Mouse (Mus musculus) MN1 (cell line): ENCODE measurements around the gene Hdgf.
"Not testable (repeated sequence)": the region's sequence is repeated elsewhere in the genome, so short reads cannot be mapped to it uniquely, and the experiment has no call there.

Source experiments
- DNase-seq: peaks from one replicate; pipeline ENCODE4 v3.0.0-alpha.2; 2016; ENCODE audit warnings: low spot score

The Hdgf gene

DNA sequence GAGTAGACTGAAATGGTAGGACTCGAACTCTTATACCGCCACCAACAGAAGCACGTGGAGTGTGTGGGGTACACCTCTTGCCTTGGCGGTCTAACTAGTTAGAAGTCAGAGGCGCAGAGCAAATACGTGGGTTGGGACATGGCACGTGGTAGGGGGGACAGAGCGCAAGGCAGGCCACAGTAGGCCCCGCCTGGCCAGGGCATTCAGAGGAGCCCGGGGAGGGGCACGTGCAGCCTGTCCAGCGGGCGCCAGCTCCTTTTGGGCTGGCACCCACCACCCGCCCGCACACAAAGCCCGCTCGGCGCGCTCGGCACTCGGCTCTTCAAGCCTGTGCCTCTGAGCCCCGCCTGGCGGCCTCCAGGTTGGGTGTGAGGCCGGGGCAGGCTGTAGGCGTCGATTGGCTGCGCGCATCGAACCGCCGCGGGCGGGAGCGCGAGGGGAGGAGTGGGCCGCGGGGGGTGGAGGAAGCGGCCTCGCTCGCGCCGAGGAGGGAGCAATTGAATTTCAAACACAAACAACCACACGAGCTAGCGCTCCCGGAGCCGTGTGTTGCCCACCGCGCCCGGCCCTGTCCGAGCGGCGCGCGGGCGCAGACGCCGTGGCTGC lies at the start of gene Hdgf:
Gene Hdgf, plus strand, starts transcription at position 442 of the 606 bp plus-strand sequence.
- DNase-seq, result peak; percentile 99

DNA sequence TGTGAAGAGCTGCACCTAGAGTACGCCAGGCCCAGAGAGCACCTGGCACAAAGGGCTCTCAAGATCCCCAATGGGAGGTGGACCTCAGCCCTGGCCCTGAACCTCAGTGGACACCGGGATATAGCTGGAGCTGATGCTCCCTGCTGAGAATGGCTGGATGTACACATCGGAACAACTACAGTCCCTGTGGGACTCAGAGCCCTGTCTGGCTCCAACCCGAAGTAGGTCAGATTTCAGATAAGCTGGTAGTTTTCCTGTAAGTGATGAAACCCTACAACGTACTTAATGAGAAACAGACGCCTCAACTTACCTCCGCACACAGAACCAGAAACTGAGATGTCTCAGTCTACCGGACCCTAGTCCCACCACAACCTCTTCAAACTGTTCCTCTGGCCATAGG lies 48.5 kb upstream of the Hdgf start:
- DNase-seq, result peak; percentile 88

DNA sequence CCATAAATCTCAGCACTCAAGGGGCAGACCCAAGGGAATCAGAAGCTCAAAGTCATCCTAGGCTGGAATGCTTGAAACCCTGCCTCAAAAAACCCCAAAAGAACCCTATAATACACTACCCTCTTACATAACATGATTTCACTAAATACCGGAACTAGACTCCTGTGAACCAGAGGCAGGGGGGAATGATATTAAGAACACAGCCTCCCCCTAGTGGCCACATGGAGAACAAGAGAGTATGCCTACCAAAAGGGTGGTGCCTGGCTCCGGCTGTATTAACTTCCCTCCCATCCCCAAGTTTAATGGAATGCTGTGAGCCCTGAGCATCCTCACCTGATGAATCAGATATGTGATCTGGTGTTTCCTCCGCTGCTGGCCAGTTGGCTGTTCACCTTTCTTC lies 46.3 kb upstream of the Hdgf start:
- peak; percentile 82 for DNase-seq

DNA sequence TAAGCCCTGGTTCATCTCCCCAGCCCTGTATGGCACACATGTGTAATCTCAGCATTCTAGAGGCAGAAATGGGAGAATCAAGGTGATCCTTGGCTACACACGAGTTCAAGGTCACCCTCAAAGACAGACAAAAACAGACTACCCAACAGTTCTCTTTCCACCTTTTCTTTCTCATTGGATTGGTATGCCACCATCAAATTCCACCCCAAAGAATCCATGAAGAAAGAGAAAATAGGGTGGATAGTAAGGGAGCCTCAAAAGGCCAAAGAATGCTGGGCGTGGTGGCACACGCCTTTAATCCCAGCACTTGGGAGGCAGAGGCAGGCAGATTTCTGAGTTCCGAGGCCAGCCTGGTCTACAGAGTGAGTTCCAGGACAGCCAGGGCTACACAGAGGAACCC lies 42.0 kb upstream of the Hdgf start:
- DNase-seq, result not testable (repeated sequence)

DNA sequence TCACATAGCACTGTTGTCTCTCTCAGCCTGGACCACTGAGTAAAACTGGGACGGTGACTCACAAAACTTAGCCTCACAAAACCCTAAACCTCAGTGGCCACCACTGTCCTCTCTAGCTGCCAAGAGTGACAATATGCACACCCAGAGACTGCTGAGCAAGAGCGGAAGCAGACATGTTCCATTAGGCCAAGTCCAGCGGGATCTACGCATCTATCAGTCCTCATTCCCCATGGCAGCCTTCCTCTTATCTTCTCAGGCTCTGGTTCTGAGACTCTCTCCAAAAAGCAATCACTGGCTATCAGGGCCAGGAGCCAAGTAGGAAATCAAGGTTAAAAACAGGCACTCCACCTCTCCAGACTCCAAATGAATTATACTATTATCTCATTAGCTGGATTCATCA lies 28.4 kb upstream of the Hdgf start:
- peak; percentile 70 for DNase-seq

DNA sequence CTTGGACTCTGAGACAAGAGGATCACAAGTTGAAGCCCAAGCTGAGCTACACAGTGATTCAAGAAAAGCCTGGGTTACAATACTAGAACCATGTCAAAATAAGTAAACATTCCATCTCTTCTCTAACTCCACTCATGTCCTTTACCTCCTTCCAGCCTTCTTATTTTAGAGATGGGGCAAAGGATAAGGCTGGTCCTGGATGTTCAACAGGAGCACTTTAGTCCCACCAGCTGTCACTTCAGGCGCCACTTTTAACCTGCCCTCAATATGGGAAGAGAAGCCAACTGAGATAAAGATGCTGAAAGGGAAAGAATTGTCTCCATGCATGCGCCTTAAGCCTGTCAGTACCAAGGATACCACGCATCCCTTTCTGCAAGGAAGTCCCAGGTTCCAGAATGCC lies 21.8 kb upstream of the Hdgf start:
- DNase-seq, result no peak

DNA sequence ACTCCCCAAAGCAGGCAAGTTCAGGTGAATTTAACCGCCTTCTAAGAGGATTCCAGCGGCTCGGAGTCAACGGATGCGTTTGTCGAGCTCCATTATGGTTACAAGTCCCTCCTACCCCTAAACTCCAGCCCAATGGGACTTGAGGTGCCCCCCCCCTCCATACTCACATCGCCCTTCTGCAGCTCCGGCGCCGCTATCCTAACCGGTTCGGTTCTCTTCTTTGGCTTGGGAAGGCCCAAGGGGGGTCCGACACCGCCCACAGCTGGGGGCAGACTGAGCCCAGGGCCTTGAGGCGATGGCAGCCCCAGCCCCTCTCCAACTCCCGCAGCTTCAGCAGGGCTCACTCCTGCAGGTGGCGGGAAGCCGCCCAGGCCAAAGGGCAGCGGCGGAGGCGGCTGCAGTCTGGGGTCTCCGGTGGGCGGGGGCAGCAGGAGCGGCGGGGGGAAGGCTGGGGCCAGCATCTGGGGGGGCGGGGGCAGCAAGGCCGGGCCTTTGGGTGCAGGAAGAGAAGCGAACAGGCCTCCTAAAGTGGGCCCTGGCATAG lies 21.3 kb upstream of the Hdgf start:
- DNase-seq, result peak; percentile 57

DNA sequence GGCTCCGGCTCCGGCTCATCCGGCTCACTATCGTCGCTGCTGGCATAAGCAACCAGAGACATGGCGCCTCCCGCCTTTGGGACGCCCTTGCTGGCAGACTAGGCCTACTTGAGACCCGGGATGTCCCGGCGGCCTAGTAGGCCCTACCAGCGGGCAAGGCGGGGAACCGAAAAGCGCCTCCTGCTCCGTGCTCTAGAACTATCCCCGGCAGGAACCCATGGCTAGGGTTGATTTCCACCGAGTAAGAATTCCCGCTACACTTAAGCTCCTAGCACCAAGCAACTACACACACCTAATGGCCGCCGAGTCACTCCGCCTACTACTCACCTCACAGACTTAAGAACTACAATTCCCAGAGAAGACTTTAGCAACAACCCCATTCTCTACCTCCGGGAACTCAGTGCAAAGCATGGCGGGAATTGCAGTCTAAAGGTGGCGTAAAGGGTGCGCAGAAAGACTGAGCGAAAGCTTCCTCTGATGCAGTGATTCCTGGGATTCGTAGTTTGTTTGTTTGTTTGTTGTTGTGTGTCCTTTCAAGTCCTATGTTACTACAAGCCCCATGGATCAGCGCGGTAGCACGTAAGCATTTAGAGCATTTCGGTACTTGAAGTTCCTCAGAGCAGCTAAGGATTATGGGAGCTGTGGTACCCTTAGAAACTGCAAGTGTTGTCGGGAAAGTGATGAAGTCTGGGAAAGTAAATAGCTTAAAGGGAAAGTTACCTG lies 20.7 kb upstream of the Hdgf start, which contains the start of gene Prcc:
Gene Prcc, minus strand, starts transcription at position 328 of the 723 bp plus-strand sequence.
- DNase-seq, result peak; percentile 99

DNA sequence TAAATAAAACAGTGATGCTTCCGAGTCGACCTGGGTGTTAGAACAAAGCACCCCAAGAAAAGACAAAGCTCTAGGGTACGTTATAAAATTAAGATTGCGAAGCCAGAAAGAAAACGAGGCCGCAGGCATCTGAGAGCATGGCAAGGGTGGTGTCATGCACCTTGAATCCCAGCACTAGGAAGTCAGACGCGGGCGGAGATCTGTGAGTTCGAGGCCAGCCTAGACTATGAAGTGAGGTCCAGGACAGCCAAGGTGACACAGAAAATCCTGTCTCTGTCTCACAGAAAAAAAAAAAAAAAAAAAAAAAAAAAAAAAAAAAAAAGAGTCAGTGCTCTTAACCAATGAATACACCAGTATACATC lies 20.1 kb upstream of the Hdgf start:
- no peak for DNase-seq

DNA sequence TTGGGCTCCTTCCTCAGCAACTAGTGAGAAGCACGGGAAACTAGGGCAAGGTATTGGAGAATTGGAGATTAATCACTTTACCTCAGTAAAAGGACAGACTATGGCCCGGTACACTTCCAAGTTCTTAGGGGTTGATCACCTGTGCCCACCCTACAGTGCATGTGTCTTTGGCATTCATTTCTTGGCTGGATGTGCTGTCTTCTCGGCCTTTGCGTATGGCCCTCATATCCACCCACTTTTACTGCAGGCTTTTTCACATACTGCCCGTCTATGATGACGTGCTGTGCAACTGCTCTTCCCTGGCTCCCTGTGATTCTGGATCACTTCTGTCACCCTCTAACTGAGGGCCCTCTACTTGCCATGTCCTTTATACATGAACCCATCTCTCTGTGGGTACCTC lies 19.7 kb upstream of the Hdgf start:
- DNase-seq, result no peak

DNA sequence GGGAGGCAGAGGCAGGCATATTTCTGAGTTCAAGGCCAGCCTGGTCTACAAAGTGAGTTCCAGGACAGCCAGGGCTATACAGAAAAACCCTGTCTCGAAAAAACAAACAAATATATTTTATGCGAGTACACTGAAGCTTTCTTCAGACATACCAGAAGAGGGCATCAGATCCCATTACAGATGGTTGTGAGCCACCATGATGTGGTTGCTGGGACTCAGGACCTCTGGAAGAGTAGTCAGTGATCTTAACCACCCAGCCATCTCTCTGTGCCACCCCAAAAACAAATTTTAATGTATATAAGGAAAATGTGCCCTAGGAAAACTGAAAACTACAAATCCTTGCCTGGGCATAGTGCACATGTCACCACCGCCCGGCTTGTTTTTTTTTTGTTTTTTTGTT lies 18.7 kb upstream of the Hdgf start:
- DNase-seq, result not testable (repeated sequence)

DNA sequence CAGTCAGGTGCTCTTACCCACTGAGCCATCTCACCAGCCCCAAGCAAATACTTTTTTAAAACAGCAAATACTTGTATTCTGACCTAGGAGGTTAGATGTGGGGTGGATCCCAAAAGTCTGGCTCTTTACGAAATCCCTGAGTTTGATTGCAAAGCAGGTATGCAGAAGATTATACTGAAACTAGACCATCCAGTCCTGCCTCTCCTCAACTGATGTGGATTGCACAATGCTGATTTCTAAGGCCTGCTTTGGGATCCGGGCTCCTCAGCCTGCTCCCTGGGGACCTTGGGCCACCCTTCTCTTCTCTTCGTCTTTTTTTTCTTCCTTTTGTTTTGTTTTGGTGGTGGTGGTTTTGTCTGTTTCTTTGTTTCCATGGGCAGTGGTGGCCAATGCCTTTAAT lies 14.6 kb upstream of the Hdgf start:
- no peak for DNase-seq

DNA sequence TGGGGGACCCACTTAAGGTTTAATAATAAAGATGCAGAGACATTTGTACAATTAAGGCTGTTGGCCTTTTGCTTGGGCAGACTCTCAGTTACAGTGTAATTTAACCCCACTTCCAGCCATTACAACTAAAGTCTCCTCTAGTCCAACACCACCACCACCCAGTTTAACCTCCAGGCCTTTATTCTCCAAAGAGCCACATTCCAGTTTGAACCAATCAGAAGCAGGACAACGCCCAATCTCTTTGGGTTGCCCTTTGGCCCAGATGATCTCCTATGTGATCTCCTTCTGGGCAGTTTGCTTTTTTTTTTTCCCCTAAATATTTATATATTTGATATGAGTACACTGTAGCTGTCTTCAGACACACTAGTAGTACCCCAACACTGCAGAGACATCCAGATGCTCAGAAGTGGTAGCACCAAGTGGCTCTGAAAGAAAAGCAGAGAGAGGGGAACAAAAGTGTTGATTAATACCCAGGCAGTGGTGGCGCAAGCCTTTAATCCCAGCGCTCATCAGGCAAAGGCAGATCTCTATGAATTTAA lies 12.7 kb upstream of the Hdgf start:
- DNase-seq, result no peak

DNA sequence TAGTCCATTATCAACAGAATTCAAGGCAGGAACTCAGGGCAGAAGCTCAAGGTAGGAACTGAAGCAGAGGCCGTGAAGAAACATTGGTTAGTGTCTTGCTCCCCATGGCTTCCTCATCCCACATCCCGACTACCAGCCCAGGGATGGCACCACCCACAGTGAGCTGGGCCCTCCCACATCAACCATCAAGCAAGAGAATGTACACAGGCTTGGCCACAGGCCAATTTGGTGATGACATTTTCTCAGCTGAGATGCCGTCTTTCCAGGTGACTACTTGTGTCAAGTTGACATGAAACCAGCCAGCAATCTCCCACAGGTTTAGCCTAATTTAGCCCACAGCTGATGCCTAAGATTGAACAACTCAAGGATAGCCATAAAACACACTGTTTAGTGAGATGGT lies 6.9 kb upstream of the Hdgf start:
- no peak for DNase-seq

DNA sequence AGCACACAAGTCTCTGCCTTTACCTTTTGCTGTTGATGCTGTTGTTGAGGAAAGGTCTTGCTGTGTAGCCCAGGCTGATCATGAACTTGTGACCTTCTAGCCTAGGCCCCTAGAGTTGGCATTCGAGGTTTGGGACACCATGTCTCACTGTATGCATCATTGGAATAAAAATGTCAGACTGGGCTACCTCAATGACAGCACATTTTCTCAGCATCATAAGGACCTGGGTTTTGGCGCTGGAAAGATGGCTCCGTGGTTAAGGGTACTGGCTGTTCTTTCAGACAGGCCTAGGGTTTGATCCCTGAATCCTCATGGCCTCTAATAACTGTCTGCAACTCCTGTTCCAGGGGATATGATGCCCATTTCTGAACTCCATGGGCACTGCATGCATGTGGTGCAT lies 6.3 kb upstream of the Hdgf start:
- no peak for DNase-seq

DNA sequence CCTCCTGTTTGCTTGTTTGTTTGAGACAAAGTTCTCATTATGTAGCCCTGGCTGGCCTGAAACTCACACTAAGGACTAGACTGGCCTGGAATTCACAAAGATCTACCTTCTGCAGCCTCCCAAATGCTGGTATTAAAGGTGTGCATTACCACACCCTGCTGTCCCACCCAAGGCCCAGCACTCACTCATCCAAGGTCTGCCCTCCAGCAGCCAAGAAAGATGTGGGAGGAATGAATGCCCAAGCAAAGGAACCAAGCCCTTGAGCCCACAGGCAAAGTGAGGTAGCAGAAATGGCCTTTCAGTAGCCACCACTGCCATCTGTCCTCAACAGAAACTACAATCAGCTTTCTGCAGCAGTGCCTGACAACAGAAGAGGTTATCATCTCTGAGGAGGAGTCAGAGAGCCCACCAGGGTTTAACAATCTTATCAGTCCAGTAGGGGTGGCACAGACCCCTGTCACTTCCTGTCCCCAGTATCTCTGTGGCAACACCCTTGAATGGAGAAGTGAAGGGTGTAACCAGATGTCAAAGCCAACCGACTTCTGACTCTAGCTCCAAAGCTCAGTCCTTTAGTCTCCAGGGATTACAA lies 5.0 kb upstream of the Hdgf start:
- no peak for DNase-seq

DNA sequence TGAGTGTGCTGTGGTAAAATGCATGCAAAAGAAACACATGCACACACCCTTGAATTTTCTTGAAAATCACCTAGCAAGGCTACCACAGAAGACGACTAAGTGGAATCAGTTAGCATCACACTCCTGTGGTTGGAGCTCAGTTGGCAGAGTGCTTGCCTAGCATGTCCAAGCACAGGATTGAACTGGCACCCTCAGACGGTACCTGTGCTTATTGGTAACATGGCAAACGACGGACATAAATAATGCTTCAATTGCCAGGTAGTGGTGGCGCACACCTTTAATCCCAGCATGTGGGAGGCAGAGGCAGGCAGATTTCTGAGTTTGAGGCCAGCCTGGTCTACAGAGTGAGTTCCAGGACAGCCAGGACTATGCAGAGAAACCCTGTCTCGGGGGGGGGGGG lies 4.2 kb upstream of the Hdgf start:
- DNase-seq, result not testable (repeated sequence)

DNA sequence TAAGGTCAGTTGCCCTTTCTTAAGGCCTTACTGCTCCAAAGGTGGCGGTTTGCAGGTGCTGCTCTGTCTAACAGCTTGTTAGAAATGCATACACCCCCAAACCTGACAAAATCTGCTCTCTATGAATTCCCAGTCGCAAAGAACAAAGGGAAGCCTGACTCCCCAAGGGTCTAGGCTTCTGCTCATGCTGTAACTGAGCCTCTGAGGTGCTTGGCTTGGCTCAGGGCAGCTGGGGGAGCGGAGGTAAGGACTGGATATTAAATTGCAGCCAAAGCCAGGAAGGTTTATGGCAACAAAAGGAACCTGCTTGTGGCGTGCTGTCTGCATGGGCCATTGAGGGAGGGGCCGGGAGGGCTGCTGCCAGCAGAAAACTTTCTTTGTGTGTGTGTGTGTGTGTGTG lies 2.3 kb upstream of the Hdgf start:
- no peak for DNase-seq

DNA sequence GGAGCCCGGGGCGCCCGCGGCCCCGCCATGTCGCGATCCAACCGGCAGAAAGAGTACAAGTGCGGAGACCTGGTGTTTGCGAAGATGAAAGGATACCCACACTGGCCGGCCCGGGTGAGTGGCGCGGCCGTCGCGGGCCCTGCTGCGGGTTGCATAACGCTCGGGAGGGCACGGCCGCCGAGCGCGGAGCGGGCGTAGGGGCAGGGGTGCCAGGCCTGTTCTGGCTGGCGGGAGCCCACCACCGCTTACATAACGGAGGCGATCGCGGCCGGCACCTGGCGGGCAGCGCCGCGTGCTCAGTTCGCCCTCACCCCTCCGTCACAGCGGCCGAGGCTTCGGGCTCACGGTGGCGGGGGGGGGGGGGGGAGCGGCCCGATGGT lies 470 bp downstream of the Hdgf start:
- peak; percentile 58 for DNase-seq

DNA sequence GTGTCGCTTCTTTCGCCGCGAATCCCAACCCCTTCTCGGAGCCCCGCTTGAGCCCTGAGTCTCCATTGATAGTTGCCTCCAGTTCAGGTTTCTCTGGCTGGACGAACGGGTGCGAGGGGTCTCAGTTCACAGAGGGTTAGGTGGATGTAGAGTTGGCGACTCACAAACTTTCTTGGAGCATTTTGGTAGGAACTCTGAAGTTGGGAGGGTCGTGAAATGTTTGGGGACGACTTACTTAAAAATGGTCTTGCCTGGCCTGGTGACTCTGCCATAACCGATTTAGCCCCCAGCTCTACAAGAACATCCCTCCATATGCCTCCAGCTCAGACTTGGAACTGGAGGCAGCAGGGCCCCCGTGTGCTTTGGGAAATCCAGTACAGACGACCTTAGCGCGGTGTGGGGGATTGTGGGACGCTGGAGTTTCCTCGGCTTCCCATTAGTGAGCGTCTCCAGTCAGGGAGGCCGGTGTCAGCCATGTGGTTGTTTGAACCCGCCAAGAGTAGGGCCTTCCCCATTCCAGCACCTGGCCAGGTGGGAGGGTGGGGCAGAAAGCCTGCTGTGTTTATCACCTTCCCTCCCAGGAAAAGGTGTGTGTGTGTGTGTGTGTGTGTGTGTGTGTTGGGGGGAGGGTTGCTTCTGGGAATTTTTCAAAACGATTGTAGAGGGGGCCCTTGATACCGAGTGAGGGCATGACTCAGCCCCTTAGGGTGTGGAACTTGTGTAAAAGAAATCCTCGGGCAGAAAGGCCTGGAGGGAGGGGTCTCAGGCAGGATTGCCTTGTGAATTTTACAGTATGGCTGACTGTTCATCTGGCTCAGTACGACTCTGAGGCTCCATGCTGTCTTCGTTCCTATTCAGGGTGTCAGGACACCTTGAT lies 1.1 kb downstream of the Hdgf start:
- peak; percentile 58 for DNase-seq

DNA sequence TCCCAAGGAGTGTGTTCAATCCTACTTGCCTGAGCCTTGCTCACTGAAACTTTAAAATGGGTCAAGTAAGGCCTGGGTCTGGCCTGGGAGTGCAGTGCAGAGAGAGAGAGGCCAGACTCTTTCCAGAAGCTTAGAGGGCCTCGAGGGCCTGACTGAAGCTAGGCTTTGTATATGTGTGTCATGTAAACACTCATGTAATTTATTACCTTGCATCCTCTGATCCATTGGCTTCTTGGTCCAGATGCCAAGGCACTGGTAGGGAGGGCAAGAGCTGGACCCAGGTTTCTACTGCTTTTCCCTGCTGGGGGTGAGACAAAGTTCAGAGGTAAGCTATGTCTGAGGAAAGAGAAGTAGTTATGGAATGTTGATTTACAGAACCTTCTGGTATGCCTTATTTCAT lies 1.8 kb downstream of the Hdgf start:
- no peak for DNase-seq

DNA sequence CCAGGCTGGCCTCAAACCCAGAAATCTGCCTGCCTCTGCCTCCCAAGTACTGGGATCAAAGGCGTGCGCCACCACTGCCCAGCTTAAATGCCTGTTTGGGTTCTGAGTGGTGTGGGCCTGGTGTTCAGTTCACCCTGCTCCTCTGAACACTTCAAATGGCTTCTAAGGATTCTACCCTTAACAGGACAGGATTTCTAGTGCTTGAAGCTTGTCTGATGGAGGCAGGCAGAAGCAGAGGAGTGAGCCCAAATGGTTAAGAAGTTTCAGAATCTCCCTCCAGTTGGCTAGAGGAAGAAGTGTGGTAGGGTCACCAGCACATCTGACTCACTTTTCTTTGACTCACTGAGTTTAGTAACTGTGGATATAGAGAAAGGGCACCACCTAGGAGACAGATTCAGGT lies 3.3 kb downstream of the Hdgf start:
- DNase-seq, result no peak
